Mouse (Mus musculus) myocyte (in vitro differentiated cells): ENCODE data around the gene Frs2.

Experiments
- CEBPB ChIP-seq: IDR thresholded peaks from 2 replicates; pipeline ENCODE4 v1.6.1; 2011; ENCODE audit warnings: mild to moderate bottlenecking, moderate library complexity; ENCODE audit not compliant: poor library complexity, insufficient read depth, severe bottlenecking
- E2F4 ChIP-seq: IDR thresholded peaks from one replicate; pipeline ENCODE4 v1.6.1; 2011; ENCODE audit warnings: mild to moderate bottlenecking, control low read depth, moderate library complexity; ENCODE audit not compliant: insufficient read depth
- MAX ChIP-seq: IDR thresholded peaks from one replicate; pipeline ENCODE4 v1.6.1; 2011; ENCODE audit warnings: low read depth, mild to moderate bottlenecking, control low read depth
- MYOD1 ChIP-seq, 3 experiments: IDR thresholded peaks; one replicate each; pipeline ENCODE4 v1.6.1; 2011; ENCODE audit warnings: control low read depth in 2 of 3, low read depth in 2 of 3, mild to moderate bottlenecking in 2 of 3, moderate library complexity in 1 of 3; ENCODE audit not compliant: insufficient read length in 2 of 3, control insufficient read depth in 1 of 3
- MYOG ChIP-seq, 3 experiments: IDR thresholded peaks; one replicate each; pipeline ENCODE4 v1.6.1; 2011; ENCODE audit warnings: control low read depth in 2 of 3, low read depth in 2 of 3, mild to moderate bottlenecking in 2 of 3; ENCODE audit not compliant: insufficient read length in 2 of 3, control insufficient read depth in 1 of 3, insufficient read depth in 1 of 3
- POLR2A ChIP-seq: IDR thresholded peaks from one replicate; pipeline ENCODE4 v1.6.1; 2011; ENCODE audit warnings: low read depth, mild to moderate bottlenecking, control low read depth, moderate library complexity; ENCODE audit not compliant: insufficient read length
- POLR2AphosphoS2 ChIP-seq: IDR thresholded peaks from one replicate; pipeline ENCODE4 v1.6.1; 2011; ENCODE audit warnings: low read depth, control low read depth; ENCODE audit not compliant: insufficient read length
- REST ChIP-seq: IDR thresholded peaks from one replicate; pipeline ENCODE4 v1.6.1; 2011; ENCODE audit warnings: mild to moderate bottlenecking, control low read depth, moderate library complexity; ENCODE audit not compliant: insufficient read depth, insufficient read length
- SRF ChIP-seq: IDR thresholded peaks from one replicate; pipeline ENCODE4 v1.6.1; 2011; ENCODE audit warnings: low read depth; ENCODE audit not compliant: control insufficient read depth, insufficient read length
- TCF12 ChIP-seq: IDR thresholded peaks from one replicate; pipeline ENCODE4 v1.6.1; 2011; ENCODE audit warnings: mild to moderate bottlenecking, control low read depth; ENCODE audit not compliant: poor library complexity, insufficient read depth, severe bottlenecking
- USF1 ChIP-seq: IDR thresholded peaks from one replicate; pipeline ENCODE4 v1.6.1; 2011; ENCODE audit warnings: low read depth, mild to moderate bottlenecking, control low read depth, moderate library complexity

GRCm38 (mm10) chr10:117089628-117090027, 58.7 kb downstream of the Frs2 start:
- no peak for TF ChIP-seq POLR2A
- TF ChIP-seq MYOD1 (IDR thresholded peaks at IDR 0.05; ENCODE audit: control insufficient read depth in 1 of 3, insufficient read length in 2 of 3, low read depth in 2 of 3), result no peak
- TF ChIP-seq CEBPB, result no peak
- TF ChIP-seq MAX, result no peak
- no peak for TF ChIP-seq E2F4
- TF ChIP-seq POLR2AphosphoS2, result no peak
- no peak for TF ChIP-seq TCF12
- TF ChIP-seq USF1, result no peak
- no peak for TF ChIP-seq REST
- TF ChIP-seq SRF, result no peak
- no peak for TF ChIP-seq MYOG (IDR thresholded peaks at IDR 0.05; ENCODE audit: control insufficient read depth in 1 of 3, insufficient read depth in 1 of 3, insufficient read length in 2 of 3, low read depth in 2 of 3)
